Mouse (Mus musculus): ENCODE data around the gene Inhbc. TPM values are rescaled to one million over a fixed set of nuclear protein-coding genes. Genes with fewer than 3 reads are reported as not detected.
A peak's percentile ranks its signal among the peaks of the same experiment; 100 is the strongest.

Inhbc gene
- 0.12 TPM in 1 of 2 replicates, not detected in the other for polyA plus RNA-seq (2015; fragmentation: Nextera tagmentation; extraction: Ambion mirVana)

DNA sequence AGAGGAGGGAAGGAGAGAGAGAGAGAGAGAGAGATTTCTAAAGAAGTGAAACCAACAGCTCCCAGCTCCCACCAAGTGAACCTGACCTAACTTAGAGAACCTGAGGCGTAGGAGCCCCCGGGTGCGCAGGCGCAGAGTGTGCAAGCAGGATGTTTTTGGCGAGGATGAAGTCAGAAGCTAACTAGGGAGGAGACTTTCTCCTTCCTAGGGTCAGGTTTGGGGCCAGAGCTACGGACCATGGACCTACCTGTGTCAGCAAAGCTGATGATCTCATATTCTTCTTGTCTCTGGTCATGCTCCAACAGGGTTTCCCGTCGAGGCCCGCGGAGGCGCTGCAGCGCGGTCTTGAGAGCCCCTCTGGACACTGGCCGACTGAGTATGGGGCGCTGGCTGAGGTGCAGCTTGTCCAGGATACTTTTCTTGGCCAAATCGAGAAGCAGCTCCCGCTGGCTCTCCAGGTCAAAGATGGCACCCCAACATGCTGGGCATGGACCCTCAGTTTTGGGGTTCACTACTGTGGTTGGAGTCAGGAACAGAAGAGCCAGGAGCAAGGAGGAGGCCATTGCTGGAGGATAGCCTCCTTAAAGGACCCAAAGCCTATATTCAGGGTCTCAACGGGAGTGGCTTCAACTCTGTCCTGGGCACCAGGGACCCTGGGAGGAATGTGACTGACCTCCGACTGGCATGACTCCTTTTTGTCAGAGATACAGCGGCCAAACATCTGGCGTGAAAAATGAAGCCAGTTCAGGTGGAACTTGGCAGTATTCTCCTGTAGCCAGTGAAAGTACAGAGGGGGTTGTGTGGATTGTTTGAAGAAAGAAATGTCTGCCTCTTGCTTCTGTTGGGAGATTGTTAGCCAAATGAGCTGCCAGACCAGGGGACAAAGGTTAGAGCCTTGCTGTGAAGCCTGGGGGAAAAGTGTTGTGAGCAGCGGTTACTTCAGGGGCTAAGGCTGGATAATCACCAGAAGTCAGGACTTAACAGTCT is at the start of gene Inhbc:
Inhbc (minus strand) TSS at position 598 of the 987 bp plus-strand sequence.
- H3K4me2 ChIP-seq (replicated peaks) = no peak within 1 kb of the TSS
- no peaks in the 10 kb centered on the region for H3K36me3 ChIP-seq
- no peaks in the 10 kb centered on the region for H3K27me3 ChIP-seq
- no peak for ATAC-seq (ENCODE audit: insufficient number of reproducible peaks, low FRiP score, low TSS enrichment, low read depth)
- WGBS = 76% methylated on average over 22 of the region's 22 CpGs
- no peaks in the 10 kb centered on the region for H3K9me3 ChIP-seq (replicated peaks)
- no peak within 1 kb of the TSS for H3K27ac ChIP-seq (replicated peaks)
- H3K4me3 ChIP-seq (replicated peaks) = no peak within 1 kb of the TSS
- H3K4me1 ChIP-seq = no peaks in the 10 kb centered on the region
- no peak within 1 kb of the TSS for H3K9ac ChIP-seq

DNA sequence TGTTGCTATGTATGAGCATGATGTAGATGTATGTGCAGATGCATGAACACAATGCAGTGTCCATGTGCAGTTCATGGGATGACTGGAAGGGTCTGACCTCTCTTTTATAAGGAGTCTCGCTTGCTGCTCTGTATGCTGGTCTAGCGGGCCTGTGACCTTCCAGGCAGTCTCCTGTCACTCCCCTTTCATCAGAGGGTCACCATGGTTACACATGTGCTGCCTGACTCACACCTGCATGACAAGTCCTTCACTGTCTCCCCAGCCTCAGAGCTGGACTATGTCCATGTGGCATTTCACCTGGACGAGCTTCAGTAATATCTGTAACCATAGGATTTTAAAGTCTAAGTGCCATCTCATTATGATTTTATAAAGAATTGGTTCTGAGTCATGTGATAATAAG is 43.9 kb upstream of the Inhbc start:
- ATAC-seq (ENCODE audit: insufficient number of reproducible peaks, low FRiP score, low TSS enrichment, low read depth) = no peak
- 89% methylated on average over 3 of the region's 3 CpGs for WGBS
- Histone ChIP-seq H3K4me2 (replicated peaks) (no peak overlapping the region), H3K4me1 (no peaks in the 10 kb centered on the region), H3K9ac (no peak overlapping the region), H3K27ac (replicated peaks) (no peak overlapping the region), H3K4me3 (replicated peaks) (no peak overlapping the region), H3K27me3 (no peaks in the 10 kb centered on the region), H3K36me3 (peaks cover 7% of the 10 kb centered on the region; the same call in 1 of the 2 replicates), H3K9me3 (replicated peaks) (no peaks in the 10 kb centered on the region)

DNA sequence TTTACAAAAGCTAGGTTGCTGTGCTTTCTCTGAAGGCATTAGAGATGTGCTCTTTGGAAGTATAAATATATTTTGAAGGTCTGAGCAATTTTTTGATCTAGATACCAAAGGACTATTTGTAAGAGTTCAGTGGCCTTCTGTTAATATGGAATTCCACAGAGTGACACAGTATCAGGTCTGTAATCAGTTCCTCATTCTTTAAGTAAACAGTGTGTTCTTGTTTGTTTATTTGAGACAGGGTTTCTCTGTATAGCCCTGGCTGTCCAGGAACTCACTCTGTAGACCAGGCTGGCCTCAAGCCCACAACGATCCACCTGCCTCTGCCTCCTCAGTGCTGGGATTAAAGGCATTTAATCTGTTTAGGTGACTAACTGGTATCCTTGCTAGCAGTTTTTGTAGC is 43.4 kb upstream of the Inhbc start:
- Histone ChIP-seq H3K27ac (replicated peaks) (no peak overlapping the region), H3K9ac (no peak overlapping the region), H3K9me3 (replicated peaks) (no peaks in the 10 kb centered on the region), H3K27me3 (no peaks in the 10 kb centered on the region), H3K4me1 (no peaks in the 10 kb centered on the region), H3K4me3 (replicated peaks) (no peak overlapping the region), H3K4me2 (replicated peaks) (no peak overlapping the region), H3K36me3 (peaks cover 8% of the 10 kb centered on the region; the same call in 1 of the 2 replicates)
- no peak for ATAC-seq (ENCODE audit: insufficient number of reproducible peaks, low FRiP score, low TSS enrichment, low read depth)
- 73% methylated on average over 1 of the region's 1 CpGs for WGBS

DNA sequence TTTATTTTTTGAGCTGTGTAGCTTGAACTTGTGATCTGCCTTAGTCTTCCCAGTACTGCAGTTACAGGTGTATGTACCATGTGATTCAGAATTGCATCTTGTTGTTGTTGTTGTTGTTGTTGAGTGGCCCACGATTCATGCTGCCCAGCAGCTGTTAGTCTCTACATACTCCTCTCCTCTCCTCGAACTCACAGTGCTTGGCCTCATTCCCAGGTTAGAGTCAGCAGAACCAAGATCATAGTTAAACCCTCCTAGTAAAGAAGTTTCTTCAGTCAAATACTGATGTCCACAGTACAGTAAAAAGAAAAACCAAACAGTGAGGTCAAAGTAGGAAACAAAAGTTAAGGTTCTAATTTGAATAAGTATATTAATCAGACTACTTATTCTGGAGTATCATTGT is 42.5 kb upstream of the Inhbc start:
- no peak for ATAC-seq (ENCODE audit: insufficient number of reproducible peaks, low FRiP score, low TSS enrichment, low read depth)
- no peaks in the 10 kb centered on the region for H3K27me3 ChIP-seq
- no peak overlapping the region for H3K27ac ChIP-seq (replicated peaks)
- no peaks in the 10 kb centered on the region for H3K4me1 ChIP-seq
- no peak overlapping the region for H3K4me3 ChIP-seq (replicated peaks)
- WGBS = 79% methylated on average over 2 of the region's 2 CpGs
- H3K9me3 ChIP-seq (replicated peaks) = no peaks in the 10 kb centered on the region
- H3K36me3 ChIP-seq = peaks cover 8% of the 10 kb centered on the region; the same call in 1 of the 2 replicates
- H3K9ac ChIP-seq = no peak overlapping the region
- no peak overlapping the region for H3K4me2 ChIP-seq (replicated peaks)

DNA sequence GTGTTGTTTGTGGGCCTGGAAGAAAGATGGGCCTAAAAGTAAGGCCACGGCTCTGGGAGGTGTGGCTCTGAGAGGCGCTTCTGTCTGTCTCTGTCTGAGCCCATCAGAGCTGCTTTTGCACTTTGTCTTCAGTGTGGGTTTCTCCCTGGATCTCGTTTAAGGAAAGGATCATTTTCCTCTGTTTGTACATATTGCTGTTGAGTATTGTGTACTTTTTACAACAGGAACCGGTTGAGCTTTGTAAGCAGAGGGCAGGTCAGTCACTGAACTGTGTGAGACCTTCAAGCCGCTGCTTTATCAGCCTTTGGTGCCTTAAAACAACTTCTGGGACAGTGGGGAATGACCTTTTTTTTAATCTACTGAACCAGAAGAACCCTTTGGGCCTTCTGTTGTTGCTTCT is 41.9 kb upstream of the Inhbc start:
- Histone ChIP-seq H3K9me3 (replicated peaks) (no peaks in the 10 kb centered on the region), H3K4me2 (replicated peaks) (no peak overlapping the region), H3K4me3 (replicated peaks) (no peak overlapping the region), H3K27me3 (no peaks in the 10 kb centered on the region), H3K27ac (replicated peaks) (no peak overlapping the region), H3K9ac (no peak overlapping the region), H3K36me3 (peaks cover 11% of the 10 kb centered on the region; the same call in 1 of the 2 replicates), H3K4me1 (no peaks in the 10 kb centered on the region)
- no peak for ATAC-seq (ENCODE audit: insufficient number of reproducible peaks, low FRiP score, low TSS enrichment, low read depth)
- WGBS = 58% methylated on average over 5 of the region's 5 CpGs

DNA sequence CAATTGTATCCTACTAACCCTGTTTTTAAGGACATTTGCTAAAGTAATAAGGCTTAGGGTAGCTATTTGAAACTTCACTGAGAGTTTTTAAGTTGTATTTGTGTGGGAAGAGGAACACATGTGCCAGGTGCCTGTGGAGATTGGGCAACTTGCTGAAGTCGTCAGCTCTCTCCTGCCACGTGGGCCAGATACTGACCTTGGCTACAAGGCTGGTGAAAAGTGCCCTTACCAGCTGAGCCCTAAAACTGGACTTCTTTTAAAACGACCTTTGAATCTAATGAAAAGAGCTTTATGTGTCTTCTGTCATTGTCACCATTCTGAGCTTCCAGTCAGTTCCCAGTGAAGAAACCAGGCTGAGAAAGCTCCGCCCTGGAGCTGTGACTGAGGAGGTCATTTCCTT is 37.2 kb upstream of the Inhbc start:
- H3K9me3 ChIP-seq (replicated peaks) = no peaks in the 10 kb centered on the region
- no peak overlapping the region for H3K27ac ChIP-seq (replicated peaks)
- WGBS = 59% methylated on average over 4 of the region's 4 CpGs
- no peaks in the 10 kb centered on the region for H3K27me3 ChIP-seq
- no peak overlapping the region for H3K4me3 ChIP-seq (replicated peaks)
- ATAC-seq (ENCODE audit: insufficient number of reproducible peaks, low FRiP score, low TSS enrichment, low read depth) = no peak
- H3K4me2 ChIP-seq (replicated peaks) = no peak overlapping the region
- H3K4me1 ChIP-seq = no peaks in the 10 kb centered on the region
- 0 out of 2 replicates have a peak, but pooled peaks cover 9% of the 10 kb centered on the region for H3K36me3 ChIP-seq
- H3K9ac ChIP-seq = no peak overlapping the region

DNA sequence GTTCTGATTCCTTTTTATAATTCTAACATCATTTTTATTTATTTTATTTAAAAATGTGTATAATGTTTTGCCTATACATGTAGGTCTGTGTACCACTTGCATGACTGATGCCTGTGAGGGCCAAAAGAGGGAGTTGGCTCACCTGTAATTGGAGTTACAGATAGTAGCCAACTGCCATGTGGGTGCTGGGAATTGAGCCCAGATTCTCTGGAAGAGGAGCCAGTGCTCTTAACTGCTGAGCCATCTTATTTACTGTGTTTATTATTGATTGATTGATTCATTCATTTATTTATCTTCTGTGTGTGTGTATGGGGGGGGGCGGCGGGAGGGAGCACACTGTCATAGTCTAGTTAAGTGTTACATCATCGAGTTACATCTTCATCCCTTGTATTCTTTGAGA is 34.5 kb upstream of the Inhbc start:
- H3K36me3 ChIP-seq = peaks cover 28% of the 10 kb centered on the region
- H3K9ac ChIP-seq = no peak overlapping the region
- H3K4me3 ChIP-seq (replicated peaks) = no peak overlapping the region
- H3K4me1 ChIP-seq = no peaks in the 10 kb centered on the region
- 91% methylated on average over 3 of the region's 3 CpGs for WGBS
- no peak overlapping the region for H3K27ac ChIP-seq (replicated peaks)
- no peak overlapping the region for H3K4me2 ChIP-seq (replicated peaks)
- no peak for ATAC-seq (ENCODE audit: insufficient number of reproducible peaks, low FRiP score, low TSS enrichment, low read depth)
- no peaks in the 10 kb centered on the region for H3K9me3 ChIP-seq (replicated peaks)
- H3K27me3 ChIP-seq = no peaks in the 10 kb centered on the region

DNA sequence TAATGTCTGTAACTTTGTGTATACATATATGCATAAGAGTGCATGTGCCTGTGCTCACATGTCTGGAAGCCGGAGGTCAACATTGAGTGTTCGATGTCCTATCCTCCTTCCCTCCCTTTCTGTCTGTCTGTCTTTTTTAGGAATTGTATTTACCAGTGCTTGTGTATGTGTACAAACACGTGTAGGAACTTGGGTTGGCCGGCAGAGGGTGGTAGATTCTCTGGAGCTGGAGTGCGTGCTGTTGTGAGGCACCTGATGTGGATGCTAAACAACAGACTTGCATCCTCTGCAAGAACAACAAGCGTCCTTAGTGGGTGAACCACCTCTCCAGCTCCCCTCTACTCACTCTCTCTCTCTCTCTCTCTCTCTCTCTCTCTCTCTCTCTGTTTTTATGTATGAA is 21.5 kb upstream of the Inhbc start:
- H3K27ac ChIP-seq (replicated peaks) = no peak overlapping the region
- no peaks in the 10 kb centered on the region for H3K4me1 ChIP-seq
- H3K36me3 ChIP-seq = peaks cover 24% of the 10 kb centered on the region
- 80% methylated on average over 6 of the region's 6 CpGs for WGBS
- H3K4me3 ChIP-seq (replicated peaks) = no peak overlapping the region
- ATAC-seq (ENCODE audit: insufficient number of reproducible peaks, low FRiP score, low TSS enrichment, low read depth) = no peak
- no peaks in the 10 kb centered on the region for H3K27me3 ChIP-seq
- no peaks in the 10 kb centered on the region for H3K9me3 ChIP-seq (replicated peaks)
- no peak overlapping the region for H3K4me2 ChIP-seq (replicated peaks)
- H3K9ac ChIP-seq = no peak overlapping the region

DNA sequence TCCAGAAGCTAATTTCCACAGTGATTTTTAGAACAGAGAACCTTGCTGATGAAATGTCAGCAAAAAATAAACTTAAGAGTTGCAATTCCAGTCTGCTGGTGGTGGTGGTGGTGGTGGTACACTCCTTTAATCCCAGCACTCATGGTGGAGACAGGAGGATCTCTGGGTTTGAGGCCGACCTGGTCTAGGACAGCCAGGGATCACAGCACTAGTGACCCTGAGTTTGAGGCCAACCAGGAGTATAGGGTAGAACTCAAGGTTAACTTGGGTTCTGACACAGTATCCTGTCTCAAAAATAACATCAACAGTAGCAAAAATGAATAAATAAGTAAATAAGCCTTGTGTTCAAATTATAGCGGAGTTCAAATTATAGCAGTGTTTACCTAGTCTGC is 11.5 kb upstream of the Inhbc start:
- peak overlapping the region; percentile 94 for H3K27ac ChIP-seq (replicated peaks)

DNA sequence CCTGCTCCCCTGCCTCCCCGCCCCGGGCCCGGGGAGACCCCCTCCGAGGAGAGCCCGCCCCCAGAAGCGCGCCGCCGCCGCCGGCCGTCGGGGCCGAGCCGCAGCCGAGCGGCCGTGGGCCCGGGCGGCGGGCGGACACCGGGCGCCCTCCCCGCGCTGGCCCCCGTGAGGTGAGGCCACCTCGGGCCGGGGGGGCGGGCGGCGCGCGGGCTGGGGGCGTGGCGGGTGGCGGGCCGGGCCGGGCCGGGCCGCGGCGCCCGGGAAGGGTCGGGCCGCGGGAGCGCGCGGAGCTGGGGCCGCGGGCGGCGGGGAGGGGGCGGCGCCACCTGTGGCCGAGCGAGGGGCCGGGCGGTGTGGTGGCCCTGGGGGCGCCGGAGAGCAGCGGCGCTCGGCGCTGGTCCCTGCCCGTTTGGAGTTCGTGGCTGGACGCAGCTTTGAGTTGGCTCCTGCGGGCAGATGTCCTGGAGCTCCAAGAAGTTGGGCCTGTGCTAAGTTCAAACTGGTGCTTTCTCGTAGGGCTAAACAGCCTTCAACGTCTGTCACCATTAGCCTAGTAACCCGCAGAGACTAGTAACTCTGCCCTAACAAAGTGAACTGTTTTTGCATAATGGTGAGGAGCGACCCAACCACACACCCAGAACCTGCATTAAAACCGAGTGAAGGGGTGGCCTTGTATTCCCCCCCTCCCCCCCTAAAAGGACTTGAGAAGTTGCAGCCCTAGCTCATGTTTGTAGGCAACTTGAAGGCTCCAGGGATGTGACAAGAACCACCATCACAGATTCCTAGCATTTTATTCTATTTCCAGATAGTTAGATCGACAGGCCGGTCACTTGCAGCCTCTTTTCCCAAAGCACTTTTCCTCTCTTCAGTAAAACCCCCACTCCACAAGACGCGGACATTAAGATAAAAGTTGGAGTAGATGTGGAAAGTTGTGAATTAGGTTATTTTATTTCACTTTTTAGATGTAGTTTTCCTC is 10.8 kb upstream of the Inhbc start:
- 1% methylated on average over 45 of the region's 79 CpGs for WGBS
- no peaks in the 10 kb centered on the region for H3K36me3 ChIP-seq

More for the DNA sequence above, 11.5 kb upstream of the Inhbc start:
- Histone ChIP-seq H3K4me3 (replicated peaks) (peak overlapping the region; percentile 74), H3K4me2 (replicated peaks) (peak overlapping the region; percentile 54), H3K4me1 (peaks cover 8% of the 10 kb centered on the region), H3K36me3 (no peaks in the 10 kb centered on the region), H3K27me3 (no peaks in the 10 kb centered on the region), H3K9ac (peak overlapping the region; percentile 66; the same call in 1 of the 2 replicates), H3K9me3 (replicated peaks) (no peaks in the 10 kb centered on the region)
- 54% methylated on average over 2 of the region's 2 CpGs for WGBS
- ATAC-seq (ENCODE audit: insufficient number of reproducible peaks, low FRiP score, low TSS enrichment, low read depth) = no peak

DNA sequence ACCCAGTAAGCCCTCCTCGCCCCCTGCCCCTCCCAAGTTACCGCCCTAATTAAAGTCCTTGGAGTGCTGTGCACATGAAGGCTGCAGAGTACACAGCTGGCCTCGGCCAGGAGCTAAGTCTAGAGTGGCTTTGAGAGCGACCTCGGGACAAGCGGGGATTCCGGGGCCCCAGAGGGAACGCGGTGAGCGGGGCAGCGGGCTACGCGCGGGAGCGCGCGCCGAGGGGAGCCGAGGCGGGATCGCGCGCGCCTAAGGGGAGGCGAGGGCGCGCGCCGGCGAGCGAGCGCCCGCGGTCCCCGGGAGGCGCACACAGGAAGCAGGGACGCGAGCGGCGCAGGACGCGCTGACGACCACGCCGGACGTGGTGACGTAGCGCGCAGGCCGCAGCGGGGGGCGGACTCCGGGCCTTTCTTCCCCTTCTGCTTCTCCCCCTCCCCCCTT is 10.0 kb upstream of the Inhbc start, which contains the start of gene R3hdm2:
R3hdm2 (plus strand) TSS at position 77 of the 441 bp plus-strand sequence.
- Histone ChIP-seq H3K4me3 (replicated peaks) (peak within 1 kb of the TSS; percentile 74), H3K4me2 (replicated peaks) (peak within 1 kb of the TSS; percentile 66), H3K36me3 (no peaks in the 10 kb centered on the region), H3K27ac (replicated peaks) (peak within 1 kb of the TSS; percentile 94), H3K9ac (peak within 1 kb of the TSS; percentile 81), H3K9me3 (replicated peaks) (no peaks in the 10 kb centered on the region), H3K4me1 (peaks cover 8% of the 10 kb centered on the region), H3K27me3 (no peaks in the 10 kb centered on the region)
- peak; percentile 97 for ATAC-seq (ENCODE audit: insufficient number of reproducible peaks, low FRiP score, low TSS enrichment, low read depth)
- WGBS = under 1% methylated on average over 36 of the region's 53 CpGs

More for the DNA sequence above, 10.8 kb upstream of the Inhbc start:
- H3K4me1 ChIP-seq = peaks cover 8% of the 10 kb centered on the region
- H3K4me2 ChIP-seq (replicated peaks) = peak overlapping the region; percentile 54
- H3K4me3 ChIP-seq (replicated peaks) = peak overlapping the region; percentile 74
- peak overlapping the region; percentile 66 for H3K9ac ChIP-seq
- H3K27ac ChIP-seq (replicated peaks) = peak overlapping the region; percentile 94
- H3K9me3 ChIP-seq (replicated peaks) = no peaks in the 10 kb centered on the region
- no peaks in the 10 kb centered on the region for H3K27me3 ChIP-seq
- ATAC-seq (ENCODE audit: insufficient number of reproducible peaks, low FRiP score, low TSS enrichment, low read depth) = peak; percentile 82
